9 mouse cellular contexts compared by ENCODE assay signal in genomic region chr13:37853441-37853840, GRCm38 (mm10).
DNase-seq lines count a peak whose midpoint lies in the region; ATAC-seq and TF ChIP-seq lines count a peak whose summit lies in the region.
"Had no signal": no experiment of that assay in that cellular context is flagged by ENCODE, and none has a peak within 500 bp of the region (broad histone marks: within the 10 kb centered on the region; RNA-seq: fewer than 3 reads in every experiment).

No protein-coding gene starts in this region.

- DNase-seq in kidney, adult 9 months: no peak
- DNase-seq in urinary bladder, postnatal 25 days (ENCODE audit: low spot score): no peak
- no peak for DNase-seq in layer of hippocampus, postnatal 10 days (ENCODE audit: low spot score in 2 of 2)
- no peak for DNase-seq in kidney, adult 11 months

- no peak for ATAC-seq in kidney, embryonic 15.5 days (replicated peaks; ENCODE audit: low FRiP score)
- ATAC-seq in CD4-positive, CD25-positive, alpha-beta regulatory T cell, adult 4 months: peak; percentile 56

- H3K4me1 ChIP-seq in kidney, embryonic 15.5 days: peaks cover 55% of the 10 kb centered on the region
- peaks cover 33% of the 10 kb centered on the region for H3K4me1 ChIP-seq in bone marrow macrophage, adult 2 months (ENCODE audit: control insufficient read depth, insufficient read depth, low read length)

- no peaks in the 10 kb centered on the region for H3K36me3 ChIP-seq in kidney, embryonic 15.5 days
- no peaks in the 10 kb centered on the region for H3K36me3 ChIP-seq in macrophage (ENCODE audit: inconsistent target)
- H3K36me3 ChIP-seq: limb, embryonic 15.5 days had no signal

- peaks cover 87% of the 10 kb centered on the region for H3K79me2 ChIP-seq in macrophage (ENCODE audit: inconsistent target)

- H3K4me2 ChIP-seq in kidney, embryonic 15.5 days: no peak overlapping the region

- TF ChIP-seq CTCF in bone marrow macrophage, adult 2 months (IDR thresholded peaks at IDR 0.05; ENCODE audit: low read depth, low read length): no peak

- H3K27ac ChIP-seq in kidney, embryonic 15.5 days: peak overlapping the region; percentile 56; the same call in 1 of the 2 replicates
- peak overlapping the region; percentile 65 for H3K27ac ChIP-seq in bone marrow macrophage, adult 2 months (ENCODE audit: insufficient read depth, low read depth, low read length)
- peak overlapping the region; percentile 22; the same call in 1 of the 2 replicates for H3K27ac ChIP-seq in macrophage

- H3K9ac ChIP-seq in kidney, embryonic 15.5 days: no peak overlapping the region
- H3K9ac ChIP-seq: limb, embryonic 15.5 days had no signal

- 42% methylated on average over 4 of the region's 4 CpGs for WGBS in kidney, embryonic 15.5 days
- 22% methylated on average over 4 of the region's 4 CpGs for WGBS in macrophage (ENCODE audit: missing documents)

- no peak overlapping the region for H3K4me3 ChIP-seq in kidney, embryonic 15.5 days (replicated peaks)
- H3K4me3 ChIP-seq in bone marrow macrophage, adult 2 months (ENCODE audit: insufficient read depth, low read length): no peak overlapping the region
- H3K4me3 ChIP-seq in macrophage (ENCODE audit: inconsistent target): no peak overlapping the region

- H3K27me3 ChIP-seq in kidney, embryonic 15.5 days: no peaks in the 10 kb centered on the region
- H3K27me3 ChIP-seq: limb, embryonic 15.5 days had no signal

- H3K9me3 ChIP-seq in kidney, embryonic 15.5 days (replicated peaks): no peaks in the 10 kb centered on the region
- H3K9me3 ChIP-seq: limb, embryonic 15.5 days had no signal

- TF ChIP-seq POLR2A in bone marrow macrophage, adult 2 months (IDR thresholded peaks at IDR 0.05; ENCODE audit: borderline replicate concordance, low read depth, low read length): no peak
